Mouse (Mus musculus): ENCODE results near the gene Scrn3.

GRCm38 (mm10) chr2:73281707-73282106 lies 30.7 kb upstream of the Scrn3 start:
- TF ChIP-seq CTCF (IDR thresholded peaks at IDR 0.05; ENCODE audit: low read depth, low read length) (no peak), GATA1 (IDR thresholded peaks at IDR 0.05; ENCODE audit: borderline replicate concordance, low read length) (no peak), POLR2AphosphoS5 (IDR thresholded peaks at IDR 0.05; ENCODE audit: insufficient replicate concordance, low read depth, low read length) (no peak)

Measured in G1E (cell line).